Mouse (Mus musculus): ENCODE data around the gene Actl6b. TPM values are rescaled to one million over a fixed set of nuclear protein-coding genes. Genes with fewer than 3 reads are reported as not detected.

Gene Actl6b
- polyA plus RNA-seq, 1 experiment from 2014 or later: not detected

GRCm38 (mm10) chr5:137528247-137528968, 24.9 kb upstream of the Actl6b start:
- Histone ChIP-seq H3K36me3 (ENCODE audit: insufficient read depth) (peaks cover 71% of the 10 kb centered on the region), H3K27ac (ENCODE audit: low read depth) (no peak overlapping the region), H3K4me3 (ENCODE audit: low read depth, low read length) (no peak overlapping the region; the same call in 1 of the 2 replicates), H3K27me3 (ENCODE audit: insufficient read depth, low read length) (no peaks in the 10 kb centered on the region), H3K4me1 (ENCODE audit: insufficient read depth) (peaks cover 3% of the 10 kb centered on the region; the same call in 1 of the 2 replicates), H3K9ac (no peak overlapping the region), H3K9me3 (ENCODE audit: low read depth, low read length) (no peaks in the 10 kb centered on the region), H3K4me2 (no peak overlapping the region)
- DNase-seq (no peak), ATAC-seq (ENCODE audit: insufficient read depth) (no peak)
- WGBS: 73% methylated on average over 22 of the region's 22 CpGs
- TF ChIP-seq CTCF (IDR thresholded peaks at IDR 0.05; ENCODE audit: low read depth): no peak

- Histone ChIP-seq H3K4me3 (ENCODE audit: low read depth, low read length) (peak overlapping the region; percentile 83), H3K36me3 (ENCODE audit: insufficient read depth) (peaks cover 61% of the 10 kb centered on the region), H3K9me3 (ENCODE audit: low read depth, low read length) (no peaks in the 10 kb centered on the region), H3K27ac (ENCODE audit: low read depth) (no peak overlapping the region), H3K4me1 (ENCODE audit: insufficient read depth) (peaks cover 5% of the 10 kb centered on the region; the same call in 1 of the 2 replicates), H3K9ac (peak overlapping the region; percentile 82; the same call in 1 of the 2 replicates), H3K27me3 (ENCODE audit: insufficient read depth, low read length) (no peaks in the 10 kb centered on the region), H3K4me2 (peak overlapping the region; percentile 96)
- ATAC-seq (ENCODE audit: insufficient read depth): no peak
- 73% methylated on average over 15 of the region's 15 CpGs for WGBS
- TF ChIP-seq CTCF (IDR thresholded peaks at IDR 0.05; ENCODE audit: low read depth): no peak
- DNase-seq: no peak
These were observed 23.9 kb upstream of the Actl6b start for GRCm38 (mm10) chr5:137529221-137529995.

GRCm38 (mm10) chr5:137530075-137530474, 23.2 kb upstream of the Actl6b start:
- H3K36me3 ChIP-seq (ENCODE audit: insufficient read depth): peaks cover 55% of the 10 kb centered on the region
- no peaks in the 10 kb centered on the region for H3K9me3 ChIP-seq (ENCODE audit: low read depth, low read length)
- DNase-seq: no peak
- H3K4me1 ChIP-seq (ENCODE audit: insufficient read depth): peaks cover 5% of the 10 kb centered on the region; the same call in 1 of the 2 replicates
- WGBS: 67% methylated on average over 8 of the region's 8 CpGs
- H3K27me3 ChIP-seq (ENCODE audit: insufficient read depth, low read length): no peaks in the 10 kb centered on the region
- peak overlapping the region; percentile 92 for H3K27ac ChIP-seq (ENCODE audit: low read depth)
- H3K4me3 ChIP-seq (ENCODE audit: low read depth, low read length): peak overlapping the region; percentile 83
- peak overlapping the region; percentile 96 for H3K4me2 ChIP-seq
- ATAC-seq (ENCODE audit: insufficient read depth): no peak
- peak overlapping the region; percentile 82 for H3K9ac ChIP-seq
- no peak for TF ChIP-seq CTCF (IDR thresholded peaks at IDR 0.05; ENCODE audit: low read depth)

DNA sequence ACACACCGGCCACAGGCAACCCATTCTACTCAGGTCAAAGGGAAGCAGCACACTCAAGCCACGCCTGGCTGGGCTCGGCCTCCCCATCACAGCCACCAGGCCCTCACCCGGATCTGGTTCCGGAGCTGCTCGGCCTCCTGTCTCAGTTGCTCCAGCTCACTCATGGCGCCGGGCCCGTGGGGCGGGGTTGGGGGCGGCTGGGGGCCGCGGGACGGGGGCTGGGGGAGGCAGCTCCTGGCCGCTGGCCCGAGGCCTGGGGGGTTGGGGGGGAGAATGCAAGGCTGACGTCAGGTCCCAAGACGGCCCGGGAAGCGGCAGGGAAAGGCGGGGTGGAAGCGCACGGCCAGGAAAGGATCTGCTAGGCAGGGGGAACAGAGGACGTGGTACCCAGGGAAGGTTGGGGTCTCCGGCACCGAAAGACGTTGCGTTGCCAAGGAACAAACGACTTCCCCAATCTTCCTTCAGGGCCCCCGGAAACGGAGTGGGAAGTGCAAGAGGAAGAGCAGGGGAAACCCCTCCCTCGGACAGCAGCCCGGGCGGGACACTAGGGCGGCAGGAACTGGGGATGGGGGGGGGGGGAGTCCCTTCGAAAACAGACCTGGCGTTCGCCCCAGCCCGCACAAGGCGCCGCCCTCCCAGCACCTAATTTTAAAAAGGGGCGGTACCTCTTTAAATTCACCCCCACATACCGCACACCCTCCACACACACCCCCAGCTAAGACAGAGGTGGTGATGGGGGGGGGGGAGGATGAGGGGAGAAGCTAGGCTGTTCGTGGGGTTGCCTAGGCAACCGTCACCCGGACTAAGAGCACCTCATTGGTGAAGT, 22.5 kb upstream of the Actl6b start:
- no peak for TF ChIP-seq CTCF (IDR thresholded peaks at IDR 0.05; ENCODE audit: low read depth)
- no peaks in the 10 kb centered on the region for H3K27me3 ChIP-seq (ENCODE audit: insufficient read depth, low read length)
- H3K4me3 ChIP-seq (ENCODE audit: low read depth, low read length): peak overlapping the region; percentile 83
- H3K9ac ChIP-seq: peak overlapping the region; percentile 82
- peaks cover 5% of the 10 kb centered on the region; the same call in 1 of the 2 replicates for H3K4me1 ChIP-seq (ENCODE audit: insufficient read depth)
- peaks cover 47% of the 10 kb centered on the region for H3K36me3 ChIP-seq (ENCODE audit: insufficient read depth)
- peak overlapping the region; percentile 92 for H3K27ac ChIP-seq (ENCODE audit: low read depth)
- DNase-seq (peak; percentile 81), ATAC-seq (ENCODE audit: insufficient read depth) (peak; percentile 28)
- no peaks in the 10 kb centered on the region for H3K9me3 ChIP-seq (ENCODE audit: low read depth, low read length)
- H3K4me2 ChIP-seq: peak overlapping the region; percentile 96
- under 1% methylated on average over 41 of the region's 46 CpGs for WGBS

DNA sequence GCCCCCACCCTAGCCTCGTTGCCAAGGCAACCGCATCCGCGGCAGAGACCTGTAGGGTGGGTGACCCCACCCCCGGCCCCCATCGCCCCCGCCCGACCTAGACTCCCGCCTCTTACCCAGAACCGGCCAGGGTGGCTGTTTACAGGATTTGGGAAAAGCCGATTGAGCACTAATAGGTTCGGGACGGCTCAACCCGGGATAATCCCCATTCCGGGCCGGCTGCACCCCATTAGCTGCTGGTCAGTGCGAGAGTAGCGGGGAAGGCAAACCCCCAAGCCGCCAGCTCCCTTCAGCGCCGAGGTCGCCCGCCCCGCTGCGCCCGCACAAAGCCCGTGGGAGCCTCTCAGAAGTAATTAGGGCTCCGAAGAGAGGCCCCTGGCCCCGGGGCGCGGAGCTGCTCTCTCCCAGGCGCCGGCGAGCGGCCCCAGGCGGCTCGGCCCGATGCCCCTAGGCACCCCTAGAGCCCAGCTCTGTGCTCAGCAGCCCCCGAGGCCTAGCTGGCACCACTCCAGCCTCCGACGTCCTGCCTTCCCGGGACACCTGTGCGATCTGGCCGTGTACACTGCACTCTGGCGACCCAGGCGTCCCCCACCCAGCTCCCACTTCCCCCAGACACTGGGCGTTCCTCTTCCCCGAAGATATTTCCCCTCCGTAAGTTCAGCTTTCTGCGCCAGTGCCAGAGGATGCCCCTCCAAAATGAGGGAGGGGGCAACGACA, 21.7 kb upstream of the Actl6b start:
- Histone ChIP-seq H3K9me3 (ENCODE audit: low read depth, low read length) (no peaks in the 10 kb centered on the region), H3K27ac (ENCODE audit: low read depth) (peak overlapping the region; percentile 92), H3K4me1 (ENCODE audit: insufficient read depth) (peaks cover 5% of the 10 kb centered on the region; the same call in 1 of the 2 replicates), H3K27me3 (ENCODE audit: insufficient read depth, low read length) (no peaks in the 10 kb centered on the region), H3K36me3 (ENCODE audit: insufficient read depth) (peaks cover 40% of the 10 kb centered on the region), H3K4me3 (ENCODE audit: low read depth, low read length) (peak overlapping the region; percentile 83), H3K4me2 (peak overlapping the region; percentile 96), H3K9ac (peak overlapping the region; percentile 82)
- ATAC-seq (ENCODE audit: insufficient read depth) (peak; percentile 10; the same call in 1 of the 2 replicates), DNase-seq (peak; percentile 62)
- no peak for TF ChIP-seq CTCF (IDR thresholded peaks at IDR 0.05; ENCODE audit: low read depth)
- WGBS: under 1% methylated on average over 51 of the region's 51 CpGs

DNA sequence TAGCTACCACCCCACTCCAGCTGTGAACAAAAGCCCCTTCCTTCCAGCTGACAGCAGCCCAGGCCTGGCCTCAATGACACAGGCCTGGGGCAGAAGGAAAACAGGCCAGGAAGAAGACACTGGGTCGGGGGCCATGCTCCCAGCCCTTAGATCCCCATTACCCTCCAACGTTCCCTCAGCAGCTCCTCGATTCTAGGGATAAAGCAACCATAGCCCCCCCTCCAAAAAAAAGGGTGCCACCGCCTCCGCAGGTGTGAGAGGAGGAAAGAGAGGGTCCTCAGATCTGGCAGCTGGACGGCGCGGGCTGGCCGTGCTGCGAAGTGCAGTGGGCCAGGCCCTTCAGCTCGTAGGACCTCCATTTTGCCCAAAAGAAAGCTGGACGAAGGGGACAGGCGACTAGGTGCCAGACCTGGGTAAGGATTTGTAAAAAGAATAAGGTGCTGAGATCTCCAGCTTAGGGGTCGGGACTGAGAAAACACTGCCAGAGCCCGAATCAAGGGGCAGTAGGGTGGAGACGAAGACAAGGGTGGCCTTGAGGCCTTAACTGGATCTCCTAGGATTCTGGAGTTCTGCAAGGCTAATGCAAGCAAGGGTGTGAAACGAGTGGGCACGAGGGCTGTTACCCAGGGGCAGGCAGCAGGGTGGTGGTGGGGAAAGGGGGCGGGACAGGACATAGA, 21.0 kb upstream of the Actl6b start:
- H3K27me3 ChIP-seq (ENCODE audit: insufficient read depth, low read length): no peaks in the 10 kb centered on the region
- peaks cover 5% of the 10 kb centered on the region; the same call in 1 of the 2 replicates for H3K4me1 ChIP-seq (ENCODE audit: insufficient read depth)
- ATAC-seq (ENCODE audit: insufficient read depth): no peak
- H3K9ac ChIP-seq: peak overlapping the region; percentile 82
- H3K4me2 ChIP-seq: peak overlapping the region; percentile 96
- H3K27ac ChIP-seq (ENCODE audit: low read depth): peak overlapping the region; percentile 92
- no peak for TF ChIP-seq CTCF (IDR thresholded peaks at IDR 0.05; ENCODE audit: low read depth)
- WGBS: 0% methylated on average over 19 of the region's 19 CpGs
- peak; percentile 49 for DNase-seq
- peaks cover 33% of the 10 kb centered on the region for H3K36me3 ChIP-seq (ENCODE audit: insufficient read depth)
- H3K4me3 ChIP-seq (ENCODE audit: low read depth, low read length): peak overlapping the region; percentile 83
- no peaks in the 10 kb centered on the region for H3K9me3 ChIP-seq (ENCODE audit: low read depth, low read length)
